Mouse (Mus musculus): Measurements from ENCODE around the gene Cpxcr1. TPM values are rescaled to one million over a fixed set of nuclear protein-coding genes. Genes with fewer than 3 reads are reported as not detected.

The Cpxcr1 gene
- not detected in 2 replicates for polyA plus RNA-seq (2015; fragmentation: Nextera tagmentation; extraction: Ambion mirVana)

DNA sequence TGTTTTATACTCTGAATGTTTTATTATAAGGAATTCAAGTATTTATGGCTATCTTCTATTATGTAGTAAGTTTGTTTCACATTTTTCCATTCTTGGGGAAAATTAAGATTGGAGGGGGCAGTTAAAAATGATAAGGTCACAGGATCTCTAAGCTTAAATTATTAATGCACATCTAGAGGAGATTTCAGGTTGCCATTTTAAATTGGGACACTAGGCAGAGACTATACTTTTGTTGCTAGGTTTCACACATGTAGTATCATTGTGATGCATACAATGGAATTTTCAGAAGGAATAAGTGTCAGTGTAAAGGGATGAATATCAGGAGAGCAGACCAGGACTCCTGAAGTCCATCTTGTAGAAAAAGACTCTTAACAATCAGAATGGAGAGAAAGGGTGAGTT, at the start of gene Cpxcr1:
Cpxcr1 (plus strand) TSS at position 301 of the 400 bp plus-strand sequence.
- H3K9me3 ChIP-seq (replicated peaks): no peaks in the 10 kb centered on the region
- no peak for DNase-seq
- ATAC-seq (ENCODE audit: low read depth): no peak
- no peak within 1 kb of the TSS for H3K9ac ChIP-seq
- H3K4me3 ChIP-seq (replicated peaks): no peak within 1 kb of the TSS
- no peak within 1 kb of the TSS for H3K4me2 ChIP-seq
- no peak within 1 kb of the TSS for H3K27ac ChIP-seq
- no peaks in the 10 kb centered on the region for H3K4me1 ChIP-seq (replicated peaks)
- H3K27me3 ChIP-seq: no peaks in the 10 kb centered on the region
- no peaks in the 10 kb centered on the region for H3K36me3 ChIP-seq

Other genes starting within 250 kb of the Cpxcr1 start
- gene H2afb2, start 232.2 kb downstream of the Cpxcr1 start, polyA plus RNA-seq (2015; fragmentation: Nextera tagmentation; extraction: Ambion mirVana): not detected in 2 replicates